Mouse (Mus musculus): Measurements from ENCODE around the gene Gm20721. TPM values are rescaled to one million over a fixed set of nuclear protein-coding genes. Genes with fewer than 3 reads are reported as not detected.

The Gm20721 gene
- polyA plus RNA-seq, 1 experiment from 2014 or later: 9.4 TPM

Other genes starting within 250 kb of the Gm20721 start
- gene Npepl1, start 236.4 kb downstream of the Gm20721 start, polyA plus RNA-seq (2015; fragmentation: Nextera tagmentation; extraction: Ambion mirVana): 19.4 and 19.7 TPM in 2 replicates
- gene Gnas, start 62.4 kb downstream of the Gm20721 start, polyA plus RNA-seq (2015; fragmentation: Nextera tagmentation; extraction: Ambion mirVana): 976 and 1,086 TPM in 2 replicates
- 131 and 147 TPM in 2 replicates for gene Nelfcd, start 69.1 kb upstream of the Gm20721 start, polyA plus RNA-seq (2015; fragmentation: Nextera tagmentation; extraction: Ambion mirVana)
- 69.9 and 73.2 TPM in 2 replicates for gene Ctsz, start 92.3 kb upstream of the Gm20721 start, polyA plus RNA-seq (2015; fragmentation: Nextera tagmentation; extraction: Ambion mirVana)
- gene Tubb1, start 104.0 kb upstream of the Gm20721 start, polyA plus RNA-seq (2015; fragmentation: Nextera tagmentation; extraction: Ambion mirVana): 0.96 and 1.2 TPM in 2 replicates
- 740 and 832 TPM in 2 replicates for gene Atp5e, start 117.4 kb upstream of the Gm20721 start, polyA plus RNA-seq (2015; fragmentation: Nextera tagmentation; extraction: Ambion mirVana)
- gene Prelid3b, start 126.4 kb upstream of the Gm20721 start, polyA plus RNA-seq (2015; fragmentation: Nextera tagmentation; extraction: Ambion mirVana): 120 and 124 TPM in 2 replicates